Mouse (Mus musculus) CH12.LX (cell line): ENCODE results near the gene Pfkp. TPM values are rescaled to one million over a fixed set of nuclear protein-coding genes. Genes with fewer than 3 reads are reported as not detected.
A peak's percentile ranks its signal among the peaks of the same experiment; 100 is the strongest.

ENCODE experiments used
- DNase-seq: peaks from one replicate; pipeline ENCODE4 v3.0.0-alpha.2; 2013; ENCODE audit errors: extremely low read depth
- H3K27ac ChIP-seq: 2 replicates; pipeline ENCODE4 v1.5.1; 2012; ENCODE audit warnings: low read depth, mild to moderate bottlenecking, control low read depth, moderate library complexity; ENCODE audit not compliant: insufficient read depth
- H3K27me3 ChIP-seq: replicated peaks from 2 replicates; pipeline ENCODE3; 2012; ENCODE audit warnings: inconsistent platforms
- H3K36me3 ChIP-seq, 2 experiments: replicated peaks in 1 of 2; 2 replicates each; pipeline versions ENCODE3 to v1.6.1; 2012; ENCODE audit warnings: inconsistent platforms in 1 of 2, low read length in 1 of 2, mild to moderate bottlenecking in 1 of 2, mixed read lengths in 1 of 2, moderate library complexity in 1 of 2; ENCODE audit not compliant: control insufficient read depth in 1 of 2, insufficient read depth in 1 of 2
- H3K4me1 ChIP-seq, 2 experiments: 2 replicates each; pipeline ENCODE4 v1.6.1; 2012; ENCODE audit warnings: inconsistent platforms in 1 of 2, moderate library complexity in 1 of 2; ENCODE audit not compliant: insufficient read depth in 2 of 2, control insufficient read depth in 1 of 2
- H3K4me2 ChIP-seq: 2 replicates; pipeline ENCODE4 v1.6.1; 2012; ENCODE audit warnings: low read depth, mild to moderate bottlenecking, control low read depth; ENCODE audit not compliant: poor library complexity, insufficient read depth, severe bottlenecking
- H3K4me3 ChIP-seq, 3 experiments: fragments of 150-350 bp in 1 of 3; sonication (generic) in 1 of 3; replicated peaks in 1 of 3; 2 replicates each; pipeline versions ENCODE3 to v1.5.1; 2011 to 2012; ENCODE audit warnings: low read depth in 2 of 3, low read length in 2 of 3, mild to moderate bottlenecking in 2 of 3, moderate library complexity in 2 of 3, control low read depth in 1 of 3, improper control_type of control experiment in 1 of 3, inconsistent platforms in 1 of 3, mixed read lengths in 1 of 3; ENCODE audit not compliant: poor library complexity in 1 of 3
- H3K79me2 ChIP-seq: replicated peaks from 2 replicates; pipeline ENCODE4 v1.6.1; 2012; ENCODE audit warnings: mild to moderate bottlenecking, moderate library complexity; ENCODE audit not compliant: control insufficient read depth, poor library complexity, insufficient read depth, severe bottlenecking; ENCODE audit errors: extremely low read depth
- H3K9ac ChIP-seq: 2 replicates; pipeline ENCODE4 v1.6.1; 2012; ENCODE audit warnings: low read depth, mild to moderate bottlenecking, control low read depth, moderate library complexity; ENCODE audit not compliant: insufficient read depth
- H3K9me3 ChIP-seq: replicated peaks from 2 replicates; pipeline ENCODE3; 2012; ENCODE audit warnings: low read length, inconsistent platforms, mixed read lengths
- BHLHE40 ChIP-seq: IDR thresholded peaks from 2 replicates; pipeline ENCODE4 v1.6.1; 2011; ENCODE audit warnings: mild to moderate bottlenecking, low read depth, low read length, improper control_type of control experiment
- CHD1 ChIP-seq: IDR thresholded peaks from 2 replicates; pipeline ENCODE4 v1.6.1; 2012; ENCODE audit warnings: low read depth, low read length, improper control_type of control experiment, inconsistent platforms
- CHD2 ChIP-seq: IDR thresholded peaks from 2 replicates; pipeline ENCODE4 v1.6.1; 2011; ENCODE audit warnings: low read length, improper control_type of control experiment
- CTCF ChIP-seq, 2 experiments: IDR thresholded peaks in 1 of 2; conservative IDR thresholded peaks in 1 of 2; 2 replicates each; pipeline ENCODE4 v1.5.1; 2011 to 2012; ENCODE audit warnings: low read depth in 2 of 2, low read length in 2 of 2, improper control_type of control experiment in 1 of 2, inconsistent platforms in 1 of 2, mild to moderate bottlenecking in 1 of 2, moderate library complexity in 1 of 2
- E2F4 ChIP-seq: IDR thresholded peaks from 2 replicates; pipeline ENCODE4 v1.6.1; 2011; ENCODE audit warnings: low read depth, low read length, improper control_type of control experiment; ENCODE audit not compliant: insufficient replicate concordance
- ELF1 ChIP-seq: IDR thresholded peaks from 2 replicates; pipeline ENCODE4 v1.6.1; 2014; ENCODE audit warnings: low read depth, mild to moderate bottlenecking, inconsistent platforms, low read length, improper control_type of control experiment
- EP300 ChIP-seq: IDR thresholded peaks from 2 replicates; pipeline ENCODE4 v1.6.1; 2011; ENCODE audit warnings: low read length, improper control_type of control experiment
- ETS1 ChIP-seq: conservative IDR thresholded peaks from 2 replicates; pipeline ENCODE4 v1.6.1; 2012; ENCODE audit warnings: low read depth, mild to moderate bottlenecking, inconsistent platforms, low read length, improper control_type of control experiment, moderate library complexity
- HCFC1 ChIP-seq: IDR thresholded peaks from 2 replicates; pipeline ENCODE4 v1.6.1; 2012; ENCODE audit warnings: low read depth, mild to moderate bottlenecking, inconsistent platforms, low read length, improper control_type of control experiment
- IRF4 ChIP-seq: IDR thresholded peaks from 2 replicates; pipeline ENCODE4 v1.6.1; 2014; ENCODE audit warnings: low read depth, mild to moderate bottlenecking, inconsistent platforms, low read length, improper control_type of control experiment
- JUN ChIP-seq: IDR thresholded peaks from 2 replicates; pipeline ENCODE4 v1.6.1; 2011; ENCODE audit warnings: low read depth, mild to moderate bottlenecking, low read length, improper control_type of control experiment, moderate library complexity; ENCODE audit not compliant: insufficient read depth
- JUND ChIP-seq: conservative IDR thresholded peaks from 2 replicates; pipeline ENCODE4 v1.6.1; 2011; ENCODE audit warnings: low read depth, low read length, improper control_type of control experiment
- KAT2A ChIP-seq: IDR thresholded peaks from 2 replicates; pipeline ENCODE4 v1.6.1; 2012; ENCODE audit warnings: low read length, improper control_type of control experiment, inconsistent platforms; ENCODE audit not compliant: insufficient replicate concordance
- MAFK ChIP-seq: IDR thresholded peaks from 2 replicates; pipeline ENCODE4 v1.6.1; 2011; ENCODE audit warnings: low read length, improper control_type of control experiment; ENCODE audit not compliant: insufficient replicate concordance
- MAX ChIP-seq: IDR thresholded peaks from 2 replicates; pipeline ENCODE4 v1.6.1; 2011; ENCODE audit warnings: low read length, improper control_type of control experiment
- MXI1 ChIP-seq: IDR thresholded peaks from 2 replicates; pipeline ENCODE4 v1.6.1; 2011; ENCODE audit warnings: mild to moderate bottlenecking, low read depth, low read length, improper control_type of control experiment
- MYC ChIP-seq: IDR thresholded peaks from 2 replicates; pipeline ENCODE4 v1.6.1; 2011; ENCODE audit warnings: low read depth, mild to moderate bottlenecking, improper control_type of control experiment, low read length
- NELFE ChIP-seq: IDR thresholded peaks from 2 replicates; pipeline ENCODE4 v1.6.1; 2011; ENCODE audit warnings: low read depth, low read length, improper control_type of control experiment
- NRF1 ChIP-seq: IDR thresholded peaks from 2 replicates; pipeline ENCODE4 v1.6.1; 2014; ENCODE audit warnings: low read depth, mild to moderate bottlenecking, inconsistent platforms, low read length, improper control_type of control experiment, moderate library complexity
- POLR2A ChIP-seq: IDR thresholded peaks from 2 replicates; pipeline ENCODE4 v1.6.1; 2011; ENCODE audit warnings: low read depth, mild to moderate bottlenecking, improper control_type of control experiment, low read length
- POLR2AphosphoS2 ChIP-seq: IDR thresholded peaks from 2 replicates; pipeline ENCODE4 v1.6.1; 2011; ENCODE audit warnings: low read depth, low read length, improper control_type of control experiment
- RAD21 ChIP-seq: IDR thresholded peaks from 2 replicates; pipeline ENCODE4 v1.6.1; 2011; ENCODE audit warnings: low read depth, mild to moderate bottlenecking, low read length, improper control_type of control experiment, moderate library complexity
- SIN3A ChIP-seq: IDR thresholded peaks from 2 replicates; pipeline ENCODE4 v1.6.1; 2012; ENCODE audit warnings: low read length, improper control_type of control experiment, inconsistent platforms
- SMC3 ChIP-seq: IDR thresholded peaks from 2 replicates; pipeline ENCODE4 v1.6.1; 2011; ENCODE audit warnings: low read depth, low read length, improper control_type of control experiment
- TBP ChIP-seq: conservative IDR thresholded peaks from 2 replicates; pipeline ENCODE4 v1.6.1; 2011; ENCODE audit warnings: low read depth, low read length, improper control_type of control experiment
- TCF12 ChIP-seq: IDR thresholded peaks from 2 replicates; pipeline ENCODE4 v1.6.1; 2014; ENCODE audit warnings: low read depth, mild to moderate bottlenecking, inconsistent platforms, low read length, improper control_type of control experiment
- UBTF ChIP-seq: IDR thresholded peaks from 2 replicates; pipeline ENCODE4 v1.6.1; 2012; ENCODE audit warnings: low read depth, mild to moderate bottlenecking, inconsistent platforms, low read length, improper control_type of control experiment, moderate library complexity
- USF1 ChIP-seq: IDR thresholded peaks from 2 replicates; pipeline ENCODE4 v1.6.1; 2014; ENCODE audit warnings: low read depth, mild to moderate bottlenecking, inconsistent platforms, low read length, improper control_type of control experiment
- ZKSCAN1 ChIP-seq: IDR thresholded peaks from 2 replicates; pipeline ENCODE4 v1.6.1; 2012; ENCODE audit warnings: low read depth, inconsistent platforms, low read length, improper control_type of control experiment, borderline replicate concordance
- ZMIZ1 ChIP-seq: IDR thresholded peaks from 2 replicates; pipeline ENCODE4 v1.6.1; 2012; ENCODE audit warnings: low read depth, mild to moderate bottlenecking, inconsistent platforms, low read length, improper control_type of control experiment
- ZNF384 ChIP-seq: IDR thresholded peaks from 2 replicates; pipeline ENCODE4 v1.6.1; 2012; ENCODE audit warnings: low read depth, low read length, improper control_type of control experiment, inconsistent platforms
- dilution Hi-C: fragments of 300-500 bp; cut with MboI; formaldehyde crosslinking; loops from 2 replicates; pipeline ENCODE4 v1.14.3; 2020; ENCODE audit warnings: low sequenced_read_pairs; ENCODE audit not compliant: extremely low pct_unique_long_range_greater_than_20kb, extremely low pct_ligation_motif_present
- in situ Hi-C: fragments of 300-500 bp; cut with MboI; formaldehyde crosslinking; loops from 3 replicates; pipeline ENCODE4 v1.14.3; 2019; ENCODE audit warnings: low sequenced_read_pairs, low pct_ligation_motif_present, low pct_unique_long_range_greater_than_20kb, mixed read lengths
- polyA plus RNA-seq: library from polyadenylated mRNA; unstranded; fragments of >175 nt; gene quantifications from 2 replicates; pipeline ENCODE4 v1.2.1, GENCODE M21; 2012; ENCODE audit warnings: low read depth; ENCODE audit not compliant: insufficient read length
- total RNA-seq, 2 experiments: library from RNA; depleted of rRNA; stranded (reverse); fragments of 300-350 nt in 1 of 2; fragments of >200 nt in 1 of 2; gene quantifications; 2 replicates each; pipeline ENCODE4 v1.2.3; 2012 to 2014

Gene Pfkp
- total and polyA plus RNA-seq, 3 experiments: 211 to 417 (median 239) TPM

DNA sequence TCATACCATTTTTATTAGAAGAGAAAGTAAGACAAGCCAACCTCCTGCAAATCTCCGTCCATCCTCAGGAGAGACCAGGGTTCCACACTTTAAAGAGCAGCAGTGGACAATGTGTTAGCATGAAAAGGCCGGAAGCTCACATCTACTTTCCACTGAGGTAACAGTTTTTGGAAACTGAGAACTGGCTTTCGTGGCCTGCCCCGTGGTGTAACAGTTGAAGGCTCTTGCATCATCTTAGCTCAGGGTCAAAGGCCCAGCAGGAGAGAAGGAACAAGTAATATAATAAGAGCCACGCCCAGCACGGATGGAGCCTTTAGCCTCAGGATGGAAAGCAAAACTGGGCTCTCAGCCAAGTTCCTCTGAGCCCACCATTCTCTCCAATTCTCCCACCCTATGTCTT is 12.1 kb downstream of the Pfkp start (continued):
- TF ChIP-seq MXI1: peak; percentile 81
- TF ChIP-seq CHD1: no peak
- peak; percentile 55 for TF ChIP-seq NELFE
- TF ChIP-seq MAX: peak; percentile 82; the same call in 1 of the 2 replicates
- peak; percentile 94 for TF ChIP-seq MYC
- TF ChIP-seq ZNF384: no peak
- peak; percentile 57; the same call in 1 of the 2 replicates for TF ChIP-seq E2F4
- TF ChIP-seq IRF4: peak; percentile 79
- TF ChIP-seq ZKSCAN1: no peak
- TF ChIP-seq NRF1: no peak
- TF ChIP-seq ELF1: peak; percentile 64
- TF ChIP-seq JUN: peak; percentile 78
- peak; percentile 39; the same call in 1 of the 2 replicates for TF ChIP-seq ZMIZ1
- TF ChIP-seq USF1: no peak
- peak; percentile 90 for TF ChIP-seq SIN3A
- peak; percentile 79 for TF ChIP-seq KAT2A
- TF ChIP-seq MAFK: peak; percentile 44; the same call in 1 of the 2 replicates
- peak; percentile 51; the same call in 1 of the 2 replicates for TF ChIP-seq CHD2
- peak; percentile 67 for TF ChIP-seq HCFC1
- peak; percentile 81 for TF ChIP-seq TBP

DNA sequence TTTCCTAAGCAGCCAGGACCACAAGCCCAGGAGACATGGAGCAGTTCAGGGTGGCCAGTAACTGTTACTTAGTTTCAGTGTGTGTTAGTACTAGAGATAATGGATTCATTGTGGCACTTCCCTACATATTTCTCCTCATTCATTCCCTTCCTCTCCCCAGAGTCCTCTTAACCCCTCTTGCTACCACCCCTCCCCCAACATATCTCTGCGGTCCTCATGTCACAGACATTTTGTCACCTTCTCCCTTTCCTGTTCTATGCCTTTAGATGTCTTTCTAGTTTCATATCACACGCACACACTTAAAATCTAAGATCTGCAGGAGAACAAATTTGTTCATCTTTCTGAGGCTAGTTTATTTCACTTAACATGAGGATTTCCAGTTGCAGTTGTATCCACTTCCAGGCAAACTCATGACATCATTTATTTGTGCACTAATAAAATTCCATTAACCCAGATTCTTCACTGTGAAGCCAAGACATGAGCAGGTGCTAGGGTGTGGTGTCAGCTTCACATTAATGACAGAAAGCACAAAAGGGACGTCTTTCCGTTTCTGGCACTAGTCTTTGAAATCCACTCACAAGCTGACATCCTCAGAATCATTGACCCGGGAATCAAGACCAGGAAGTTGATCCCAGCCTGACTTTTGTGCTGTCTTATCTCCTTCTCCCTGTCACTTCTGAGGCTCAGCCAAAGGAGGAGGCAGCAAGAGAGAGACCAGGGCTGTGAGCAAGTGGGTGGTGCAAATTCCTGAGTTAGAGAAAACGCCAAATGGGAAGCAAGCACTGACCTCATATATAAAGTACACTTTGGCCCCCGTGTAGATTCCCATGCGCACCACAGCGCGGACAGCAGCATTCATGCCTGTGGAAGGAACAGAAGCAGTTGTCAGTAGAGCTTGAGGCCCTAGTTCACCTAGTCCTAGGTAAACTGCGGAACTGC is 13.2 kb downstream of the Pfkp start:
- no peak for DNase-seq
- TF ChIP-seq BHLHE40 (peak; percentile 39), CHD2 (peak; percentile 75), JUN (no peak), SMC3 (no peak), CTCF (conservative IDR thresholded peaks at IDR 0.05 in 1 of 2, IDR thresholded peaks at IDR 0.05 in 1 of 2; ENCODE audit: low read depth in 2 of 2, low read length in 2 of 2) (no peak), TBP (peak; percentile 44; the same call in 1 of the 2 replicates), CHD1 (peak; percentile 80; the same call in 1 of the 2 replicates), KAT2A (no peak), MAFK (no peak), ZNF384 (no peak), SIN3A (peak; percentile 74), POLR2AphosphoS2 (0 out of 2 replicates have a peak, but pooled peaks have one; percentile 11), TCF12 (no peak), RAD21 (no peak), HCFC1 (no peak), POLR2A (0 out of 2 replicates have a peak, but pooled peaks have one; percentile 39), EP300 (0 out of 2 replicates have a peak, but pooled peaks have one; percentile 25), NELFE (no peak; the same call in 1 of the 2 replicates), UBTF (no peak), ZKSCAN1 (no peak), JUND (no peak), MXI1 (peak; percentile 35; the same call in 1 of the 2 replicates), ZMIZ1 (no peak), ELF1 (0 out of 2 replicates have a peak, but pooled peaks have one; percentile 9), ETS1 (peak; percentile 21; the same call in 1 of the 2 replicates)
- Histone ChIP-seq H3K79me2 (peaks cover 58% of the 10 kb centered on the region), H3K36me3 (peaks cover 6 to 52% of the 10 kb centered on the region in 2 experiments), H3K4me3 (peak overlapping the region; percentile 43 to 58 (median 55)), H3K27ac (peak overlapping the region; percentile 84), H3K4me2 (peak overlapping the region; percentile 92), H3K9me3 (no peaks in the 10 kb centered on the region), H3K27me3 (no peaks in the 10 kb centered on the region), H3K9ac (peak overlapping the region; percentile 98), H3K4me1 (peaks cover 19 to 75% of the 10 kb centered on the region in 2 experiments)
- dilution Hi-C loops (no loop called here), in situ Hi-C loops (loop anchor here (25.0 kb wide), 1 partner anchor 773 kb away; the partner anchor contains the start of gene Klf6)
